Mouse (Mus musculus) cerebellum, adult 9-11 months (tissue): ENCODE results near the gene Bcdin3d.

Experiments used
- DNase-seq: peaks from one replicate; pipeline ENCODE4 v3.0.0; 2022

The Bcdin3d gene

DNA sequence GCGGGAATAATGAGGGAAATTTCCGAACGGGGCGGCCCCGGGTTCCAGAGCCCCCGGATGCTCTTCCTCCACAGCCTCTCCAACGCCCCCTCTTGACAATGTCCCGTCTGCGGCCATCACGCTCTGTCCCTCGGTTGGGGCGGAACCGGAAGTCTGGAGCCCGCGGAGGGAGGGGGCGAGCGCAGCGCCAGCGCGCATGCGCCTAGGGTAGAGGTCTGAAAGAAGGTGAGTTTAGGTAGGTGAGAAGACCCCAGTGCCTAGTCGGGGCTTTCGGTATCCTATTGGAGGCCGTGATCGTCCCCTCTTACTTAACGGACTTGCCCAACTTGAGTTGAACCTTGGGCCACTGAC lies at the start of gene Bcdin3d:
Bcdin3d (minus strand) TSS at position 155 of the 351 bp plus-strand sequence.
- peak; percentile 89 for DNase-seq

DNA sequence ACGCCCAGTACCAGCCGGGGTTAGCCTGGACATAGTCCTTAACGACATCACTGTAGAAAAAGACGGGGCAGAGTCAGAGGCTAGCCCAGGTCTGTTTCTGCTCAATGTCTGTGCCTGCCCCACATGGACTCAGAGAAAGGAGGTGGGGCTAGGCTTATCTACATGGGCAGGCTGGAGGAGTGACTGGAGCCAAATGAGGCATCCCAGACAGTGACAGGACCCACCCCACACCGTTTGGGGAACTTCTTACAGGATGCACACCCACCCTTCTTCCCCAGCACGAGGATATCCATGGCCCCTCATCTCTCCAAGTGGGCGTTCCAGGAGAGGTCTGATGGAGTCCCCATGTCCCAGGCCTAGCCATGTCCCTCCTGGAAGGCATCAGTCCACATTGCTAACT lies 45.8 kb upstream of the Bcdin3d start:
- DNase-seq = peak; percentile 23

DNA sequence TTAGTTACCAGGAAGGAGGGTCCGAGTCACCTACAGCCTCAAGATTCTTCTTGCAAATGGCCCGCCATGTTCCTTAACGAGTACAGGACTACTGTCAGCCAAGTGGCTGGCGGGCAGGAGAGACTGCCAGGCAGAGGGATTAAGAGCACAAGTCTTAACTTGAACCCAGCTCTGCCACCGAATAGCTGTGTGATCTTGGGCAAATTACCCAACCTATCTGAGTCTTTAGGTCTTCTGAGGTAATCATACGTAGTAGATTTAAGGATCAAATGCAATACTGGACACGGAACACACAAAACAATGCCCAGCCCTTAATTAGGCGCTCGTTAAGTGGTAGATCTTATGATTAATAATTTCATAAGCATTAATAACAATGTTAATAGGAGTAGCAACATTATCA lies 45.1 kb upstream of the Bcdin3d start:
- DNase-seq = no peak

DNA sequence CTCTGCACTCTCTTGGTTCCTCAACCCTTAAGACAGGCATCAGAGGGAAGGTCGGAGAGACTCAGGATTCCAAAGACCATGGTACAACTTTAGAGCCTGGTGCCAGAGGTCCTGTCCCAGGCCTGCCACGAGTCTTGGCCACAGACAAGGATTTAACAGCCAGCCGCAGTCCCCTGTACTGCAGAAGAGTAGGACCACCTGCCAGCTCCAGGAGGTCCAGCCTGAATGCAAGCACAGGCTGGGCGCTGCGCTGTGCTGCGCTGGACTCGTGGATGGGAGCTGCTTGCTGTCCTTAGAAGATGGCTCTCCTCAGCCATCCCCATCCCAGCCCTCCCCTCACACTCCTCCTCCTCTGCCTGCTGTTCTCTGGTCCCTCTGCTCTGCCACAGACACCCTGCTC lies 43.2 kb upstream of the Bcdin3d start:
- peak; percentile 14 for DNase-seq

- DNase-seq = peak; percentile 40
Observed at GRCm38 (mm10) chr15:99516715-99517114, 42.2 kb upstream of the Bcdin3d start.

GRCm38 (mm10) chr15:99511797-99512525 lies 37.4 kb upstream of the Bcdin3d start:
- peak; percentile 85 for DNase-seq

DNA sequence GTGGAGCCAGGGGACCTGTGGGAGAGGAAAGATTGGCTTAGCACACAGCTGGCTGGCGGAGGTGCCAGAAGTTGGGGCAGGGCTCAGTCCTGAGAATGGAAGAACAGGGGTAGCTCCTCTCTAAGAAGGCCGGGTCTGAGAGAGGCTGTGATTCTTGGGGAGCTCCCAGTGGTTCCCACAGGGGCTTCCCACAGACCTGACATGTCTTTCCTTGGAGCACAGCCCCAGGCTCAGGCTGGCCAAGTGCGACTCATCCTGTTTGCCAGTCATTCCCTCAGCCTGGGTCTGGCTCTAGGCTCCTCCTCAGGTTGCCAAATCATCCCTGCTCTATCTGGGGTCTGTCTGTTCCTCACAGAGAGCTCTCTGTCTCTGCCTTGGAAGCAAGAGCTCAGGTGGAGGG lies 36.1 kb upstream of the Bcdin3d start:
- peak; percentile 39 for DNase-seq

DNA sequence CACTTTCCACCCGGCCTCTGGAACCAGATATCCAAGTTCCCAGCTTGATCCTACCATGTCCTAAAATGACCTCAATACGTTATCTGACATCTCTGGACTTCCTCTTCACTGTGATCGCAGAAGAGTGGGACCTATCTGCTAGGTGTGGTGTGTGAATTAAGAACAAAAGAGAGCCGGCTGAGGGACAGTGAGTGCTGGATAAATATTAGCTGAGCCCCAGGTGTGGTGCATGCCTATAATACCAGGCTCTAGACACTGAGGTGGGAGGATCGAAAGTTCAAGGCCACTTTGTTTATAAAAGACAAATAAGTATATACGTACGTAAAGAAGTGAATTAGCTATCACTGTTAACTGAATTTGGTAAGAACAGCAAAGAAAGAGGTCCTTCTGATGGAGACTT lies 35.3 kb upstream of the Bcdin3d start:
- DNase-seq = peak; percentile 7

DNA sequence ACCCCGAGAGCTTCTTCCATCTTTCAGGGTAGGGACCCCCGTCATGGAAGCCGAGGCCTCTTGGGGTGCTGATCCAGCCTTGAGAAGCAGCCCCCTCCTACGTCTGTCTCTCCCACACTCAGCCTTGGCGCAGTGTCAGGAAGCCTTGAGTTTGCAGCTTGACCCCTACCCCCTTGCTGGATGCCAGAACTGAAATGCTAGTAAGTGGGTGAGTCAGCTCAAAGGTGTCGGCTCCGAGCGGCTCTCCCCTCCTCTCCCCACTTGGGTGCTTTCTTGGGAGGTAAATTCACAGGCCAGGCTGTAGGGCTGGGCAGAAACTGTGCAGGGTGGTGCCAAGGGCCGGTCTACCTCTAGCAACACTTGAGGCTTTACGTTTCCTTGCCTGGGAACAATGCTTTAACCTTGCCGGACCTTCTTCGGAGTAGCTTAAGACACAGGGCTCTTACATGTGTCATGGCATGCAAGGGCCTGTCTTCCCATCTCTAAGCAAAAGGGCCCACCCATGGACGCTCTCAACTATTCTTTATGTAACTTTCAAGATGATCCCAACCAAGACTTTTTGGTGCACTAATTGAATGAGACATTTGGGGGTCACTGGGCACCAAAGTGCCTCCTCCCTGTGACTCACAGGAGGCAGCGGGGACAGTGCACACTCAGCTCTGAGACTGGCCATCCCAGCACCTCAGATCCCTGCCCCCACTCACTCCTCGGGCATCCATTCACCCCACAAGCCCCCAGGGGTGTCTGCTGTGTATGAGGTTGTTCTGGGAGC lies 31.0 kb upstream of the Bcdin3d start:
- peak; percentile 43 for DNase-seq

- DNase-seq = peak; percentile 9
Observed at GRCm38 (mm10) chr15:99503256-99503655, 28.7 kb upstream of the Bcdin3d start.

GRCm38 (mm10) chr15:99502311-99502831 lies 27.8 kb upstream of the Bcdin3d start:
- peak; percentile 44 for DNase-seq

GRCm38 (mm10) chr15:99501292-99502260 lies 27.0 kb upstream of the Bcdin3d start:
- DNase-seq = peak; percentile 55

DNA sequence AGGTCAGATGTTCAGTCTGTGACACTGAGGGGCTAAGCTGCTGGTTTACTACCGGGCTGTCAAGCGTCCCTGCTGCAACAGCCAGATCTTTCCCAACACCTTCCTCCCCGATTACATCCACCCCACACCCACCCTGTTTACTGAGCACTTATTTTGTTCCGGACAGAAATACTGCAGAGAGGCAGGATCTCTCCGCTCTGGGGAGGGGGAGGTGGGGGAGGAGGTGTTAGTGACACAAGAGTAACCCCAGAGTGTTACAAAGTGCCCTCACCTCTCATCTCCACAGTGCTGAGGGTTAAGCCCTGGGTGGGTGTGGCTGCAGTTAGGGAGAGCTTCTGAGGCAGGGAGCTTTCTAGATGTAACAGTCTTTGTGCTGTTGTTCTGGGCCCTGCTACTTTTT lies 25.8 kb upstream of the Bcdin3d start:
- DNase-seq = peak; percentile 49

DNA sequence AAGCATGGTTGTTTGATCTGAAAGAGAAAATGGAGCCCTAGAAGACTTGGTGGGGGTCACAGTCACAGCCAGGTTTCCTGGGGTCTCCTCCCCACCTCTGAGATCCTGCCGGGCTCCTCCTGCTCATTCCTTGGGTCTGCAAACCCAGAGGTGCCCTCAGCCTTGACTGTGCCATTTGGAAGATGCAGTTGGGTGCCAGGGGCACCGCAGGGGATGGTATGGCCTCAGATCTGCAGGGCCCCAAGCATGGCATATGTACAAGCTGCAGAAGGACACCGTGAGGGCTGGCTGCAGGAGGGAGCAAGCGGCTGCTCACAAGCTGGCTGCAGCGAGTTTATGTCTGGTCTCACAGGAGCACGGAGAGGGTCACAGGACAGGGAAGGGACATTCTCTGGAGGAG lies 25.2 kb upstream of the Bcdin3d start:
- peak; percentile 71 for DNase-seq

DNA sequence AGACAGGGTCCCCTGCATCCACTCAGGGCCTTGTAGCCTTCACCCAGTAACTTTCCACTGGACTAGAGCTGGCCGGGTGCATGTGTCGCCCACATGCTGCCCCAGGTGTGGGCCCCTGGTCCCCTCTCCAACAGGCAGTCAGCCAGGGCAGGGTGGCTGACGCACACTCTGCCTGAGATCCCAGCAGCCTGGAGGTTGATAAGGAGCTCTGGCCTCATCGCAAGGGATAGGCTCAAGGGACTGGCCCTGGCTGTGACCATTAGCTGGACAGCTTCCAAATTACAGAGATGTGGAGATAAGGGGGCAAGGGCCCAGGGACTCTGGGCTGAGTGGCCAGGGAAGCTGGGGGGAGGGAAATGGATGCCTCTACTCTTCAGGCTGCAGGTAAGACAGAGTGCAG lies 24.3 kb upstream of the Bcdin3d start:
- peak; percentile 73 for DNase-seq

GRCm38 (mm10) chr15:99498356-99498755 lies 23.8 kb upstream of the Bcdin3d start:
- DNase-seq = no peak

GRCm38 (mm10) chr15:99497527-99498242 lies 23.2 kb upstream of the Bcdin3d start:
- DNase-seq = peak; percentile 89

DNA sequence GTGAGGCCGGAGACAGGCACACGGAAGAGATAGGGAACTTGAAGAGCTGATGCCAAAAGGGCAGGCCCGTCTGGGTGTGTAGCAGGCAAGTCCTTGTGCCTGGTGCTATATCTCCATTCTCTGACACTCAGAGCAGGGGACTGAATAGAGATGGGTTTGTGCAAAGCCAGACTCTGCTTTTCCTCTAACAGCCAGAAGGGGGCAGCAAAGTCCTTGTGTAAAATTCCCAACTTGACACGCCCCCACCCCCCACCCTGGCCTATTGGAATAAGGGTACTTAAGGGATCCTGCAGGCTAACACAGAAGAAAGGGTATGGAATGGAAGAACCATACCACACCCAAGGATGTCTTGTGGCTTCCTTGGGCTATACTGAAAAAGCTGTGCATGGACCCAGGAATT lies 22.5 kb upstream of the Bcdin3d start:
- peak; percentile 78 for DNase-seq

DNA sequence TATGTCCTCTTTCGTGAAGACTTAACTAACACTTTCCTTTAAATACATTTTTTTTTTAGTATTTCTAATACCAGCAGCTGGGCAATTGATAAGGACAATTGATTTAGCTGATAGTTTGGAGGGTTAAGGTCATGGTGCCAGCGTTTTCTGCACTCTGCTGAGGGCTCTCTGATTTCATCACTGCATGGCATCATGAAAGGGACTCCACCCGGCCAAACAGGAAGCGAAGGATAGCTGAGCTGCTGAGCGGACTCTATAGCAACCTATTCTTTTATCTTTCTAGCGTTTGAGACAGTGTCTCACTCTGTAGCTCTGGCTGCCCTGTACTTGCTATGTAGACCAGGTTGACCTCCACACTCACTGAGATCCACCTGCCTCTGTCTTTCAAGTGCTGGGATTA lies 10.2 kb upstream of the Bcdin3d start:
- DNase-seq = no peak

DNA sequence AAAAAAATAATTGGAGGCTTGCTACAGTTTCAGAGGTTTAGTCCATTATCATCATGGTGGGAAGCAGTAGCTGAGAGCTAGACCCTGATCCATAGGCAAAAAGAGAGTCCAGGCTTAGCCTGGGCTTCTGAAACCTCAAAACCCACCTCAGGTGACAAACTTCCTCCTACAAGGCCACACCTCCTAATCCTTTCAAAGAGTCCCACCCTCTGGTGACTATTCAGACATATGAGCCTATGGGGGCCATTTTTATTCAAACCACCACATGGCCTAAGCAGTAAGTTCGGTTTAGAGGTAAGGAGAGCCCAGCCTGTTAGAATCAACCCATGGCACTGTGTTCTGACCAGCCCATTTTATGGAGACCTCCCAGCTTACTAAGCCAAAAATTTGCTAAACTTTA lies 1.3 kb upstream of the Bcdin3d start:
- no peak for DNase-seq

- DNase-seq = no peak
Observed at GRCm38 (mm10) chr15:99473801-99474575, 542 bp downstream of the Bcdin3d start.
